Mouse (Mus musculus): Measurements from ENCODE around the gene Pold4. TPM values are rescaled to one million over a fixed set of nuclear protein-coding genes. Genes with fewer than 3 reads are reported as not detected.

Gene Pold4
- polyA plus RNA-seq, 1 experiment, result 96.1 TPM

DNA sequence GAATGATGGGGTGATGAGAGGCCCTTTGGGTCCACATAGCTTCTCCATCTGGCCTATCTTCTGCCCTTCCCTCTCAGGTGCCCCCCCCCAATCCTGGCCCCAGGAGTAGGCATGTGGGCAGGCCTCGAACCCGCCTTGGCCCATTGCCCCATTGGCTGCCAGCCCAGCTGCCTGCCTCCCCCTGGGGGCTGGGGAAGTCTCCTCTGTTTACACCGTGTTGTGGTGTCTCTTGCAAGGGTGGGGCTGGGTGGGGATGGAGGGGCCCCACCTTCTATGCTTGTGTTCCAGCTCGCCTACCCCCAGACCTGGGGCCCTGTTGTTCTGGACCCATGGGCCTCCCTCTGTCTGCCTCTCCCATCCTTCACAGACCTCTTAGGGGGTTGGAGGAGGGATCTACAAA lies 11.3 kb upstream of the Pold4 start:
- DNase-seq, result no peak
- WGBS, result 44% methylated on average over 4 of the region's 4 CpGs
- TF ChIP-seq CTCF (conservative IDR thresholded peaks at IDR 0.05; ENCODE audit: insufficient read depth, insufficient read length, low read depth, low read length) (no peak), POLR2A (IDR thresholded peaks at IDR 0.05; ENCODE audit: low read depth, low read length) (no peak)
- H3K27ac ChIP-seq (ENCODE audit: insufficient read depth, low read depth, low read length), result no peak overlapping the region
- H3K4me3 ChIP-seq (ENCODE audit: insufficient read depth, low read depth, low read length), result no peak overlapping the region
- H3K4me1 ChIP-seq (ENCODE audit: control insufficient read depth, insufficient read depth, low read length), result peaks cover 6% of the 10 kb centered on the region
- no peaks in the 10 kb centered on the region for H3K27me3 ChIP-seq (replicated peaks; ENCODE audit: control insufficient read depth, insufficient read depth, low read length)
- no peaks in the 10 kb centered on the region for H3K36me3 ChIP-seq (ENCODE audit: control insufficient read depth, insufficient read depth, low read length)

DNA sequence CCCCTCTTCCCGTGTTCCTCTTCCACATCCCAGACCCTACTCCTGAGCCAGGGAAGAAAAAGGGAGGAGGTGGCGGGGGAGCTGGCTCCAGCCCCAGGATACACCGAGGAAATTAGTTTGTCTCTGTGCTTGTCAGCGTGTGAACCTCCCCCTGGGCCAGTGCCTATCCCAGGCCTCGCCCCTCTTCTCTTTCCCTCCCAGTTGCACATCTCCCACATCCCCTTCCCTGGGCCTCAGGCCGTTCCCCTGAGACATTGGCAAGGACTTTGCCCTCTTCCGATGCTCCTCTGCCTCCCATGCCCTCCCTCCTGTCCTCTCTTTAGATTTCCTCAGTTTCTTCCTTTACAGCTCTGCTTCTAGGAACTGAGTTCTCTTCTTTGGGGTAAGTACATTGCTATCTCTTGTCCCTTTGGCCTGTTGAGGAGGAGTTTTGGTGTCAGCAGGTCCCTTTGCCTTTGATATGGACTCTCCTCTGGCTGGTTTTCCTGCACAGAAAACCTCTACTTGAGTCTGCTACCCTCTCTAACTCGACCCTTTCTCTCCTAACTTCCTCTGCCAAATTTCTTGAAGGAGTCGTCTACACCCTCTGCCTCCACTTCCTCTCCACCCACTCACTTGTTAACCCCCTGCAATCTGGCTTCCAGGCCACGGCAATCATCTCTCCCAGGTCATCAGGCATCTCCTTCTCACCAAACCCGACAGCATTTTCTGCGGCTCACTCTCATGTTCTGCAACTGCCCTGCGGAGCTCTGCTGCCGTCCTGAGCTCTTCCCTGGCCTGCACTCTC lies 10.5 kb upstream of the Pold4 start:
- 44% methylated on average over 14 of the region's 14 CpGs for WGBS
- Histone ChIP-seq H3K27me3 (replicated peaks; ENCODE audit: control insufficient read depth, insufficient read depth, low read length) (no peaks in the 10 kb centered on the region), H3K4me1 (ENCODE audit: control insufficient read depth, insufficient read depth, low read length) (peaks cover 6% of the 10 kb centered on the region), H3K27ac (ENCODE audit: insufficient read depth, low read depth, low read length) (peak overlapping the region; percentile 36), H3K4me3 (ENCODE audit: insufficient read depth, low read depth, low read length) (no peak overlapping the region), H3K36me3 (ENCODE audit: control insufficient read depth, insufficient read depth, low read length) (no peaks in the 10 kb centered on the region)
- peak; percentile 68 for DNase-seq
- TF ChIP-seq CTCF (conservative IDR thresholded peaks at IDR 0.05; ENCODE audit: insufficient read depth, insufficient read length, low read depth, low read length), result no peak
- TF ChIP-seq POLR2A (IDR thresholded peaks at IDR 0.05; ENCODE audit: low read depth, low read length), result no peak

DNA sequence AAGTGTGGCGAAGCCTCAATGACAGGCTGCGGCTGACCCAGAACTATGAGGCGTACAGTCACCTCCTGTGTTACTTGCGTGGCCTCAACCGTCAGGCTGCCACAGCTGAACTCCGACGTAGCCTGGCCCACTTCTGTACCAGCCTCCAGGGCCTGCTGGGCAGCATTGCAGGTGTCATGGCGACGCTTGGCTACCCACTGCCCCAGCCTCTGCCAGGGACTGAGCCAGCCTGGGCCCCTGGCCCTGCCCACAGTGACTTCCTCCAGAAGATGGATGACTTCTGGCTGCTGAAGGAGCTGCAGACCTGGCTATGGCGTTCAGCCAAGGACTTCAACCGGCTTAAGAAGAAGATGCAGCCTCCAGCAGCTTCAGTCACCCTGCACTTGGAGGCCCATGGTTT lies 9.5 kb upstream of the Pold4 start:
- peak; percentile 82 for DNase-seq
- Histone ChIP-seq H3K4me1 (ENCODE audit: control insufficient read depth, insufficient read depth, low read length) (peaks cover 6% of the 10 kb centered on the region), H3K36me3 (ENCODE audit: control insufficient read depth, insufficient read depth, low read length) (no peaks in the 10 kb centered on the region), H3K27me3 (replicated peaks; ENCODE audit: control insufficient read depth, insufficient read depth, low read length) (no peaks in the 10 kb centered on the region), H3K27ac (ENCODE audit: insufficient read depth, low read depth, low read length) (0 out of 2 replicates have a peak overlapping the region, but pooled peaks have one; percentile 11), H3K4me3 (ENCODE audit: insufficient read depth, low read depth, low read length) (no peak overlapping the region)
- TF ChIP-seq POLR2A (IDR thresholded peaks at IDR 0.05; ENCODE audit: low read depth, low read length), result no peak
- WGBS, result 43% methylated on average over 11 of the region's 11 CpGs

DNA sequence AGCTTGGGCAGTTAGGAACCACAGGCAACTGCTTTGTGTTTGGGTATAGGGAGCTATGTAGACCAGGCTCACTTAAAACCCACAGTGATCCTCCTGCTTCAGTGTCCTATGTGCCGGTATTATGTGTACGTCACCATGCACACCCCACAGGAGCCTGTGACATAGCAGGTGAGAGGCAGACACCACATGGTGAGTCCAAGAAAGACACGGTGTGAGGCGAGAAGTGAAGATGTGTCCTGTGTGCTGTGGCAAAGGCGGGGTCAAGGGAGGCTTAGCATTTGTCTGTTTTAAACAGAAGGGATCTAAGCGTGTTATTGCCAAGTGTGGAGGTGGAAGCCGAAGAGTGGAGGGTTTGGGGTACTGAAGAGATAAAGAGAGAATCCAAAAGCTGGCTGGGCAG lies 4.9 kb upstream of the Pold4 start:
- DNase-seq, result no peak
- no peak for TF ChIP-seq POLR2A (IDR thresholded peaks at IDR 0.05; ENCODE audit: low read depth, low read length)
- no peak for TF ChIP-seq CTCF (conservative IDR thresholded peaks at IDR 0.05; ENCODE audit: insufficient read depth, insufficient read length, low read depth, low read length)
- Histone ChIP-seq H3K27me3 (replicated peaks; ENCODE audit: control insufficient read depth, insufficient read depth, low read length) (no peaks in the 10 kb centered on the region), H3K4me1 (ENCODE audit: control insufficient read depth, insufficient read depth, low read length) (peaks cover 8% of the 10 kb centered on the region), H3K36me3 (ENCODE audit: control insufficient read depth, insufficient read depth, low read length) (no peaks in the 10 kb centered on the region), H3K27ac (ENCODE audit: insufficient read depth, low read depth, low read length) (no peak overlapping the region), H3K4me3 (ENCODE audit: insufficient read depth, low read depth, low read length) (no peak overlapping the region)
- WGBS, result 92% methylated on average over 7 of the region's 7 CpGs

DNA sequence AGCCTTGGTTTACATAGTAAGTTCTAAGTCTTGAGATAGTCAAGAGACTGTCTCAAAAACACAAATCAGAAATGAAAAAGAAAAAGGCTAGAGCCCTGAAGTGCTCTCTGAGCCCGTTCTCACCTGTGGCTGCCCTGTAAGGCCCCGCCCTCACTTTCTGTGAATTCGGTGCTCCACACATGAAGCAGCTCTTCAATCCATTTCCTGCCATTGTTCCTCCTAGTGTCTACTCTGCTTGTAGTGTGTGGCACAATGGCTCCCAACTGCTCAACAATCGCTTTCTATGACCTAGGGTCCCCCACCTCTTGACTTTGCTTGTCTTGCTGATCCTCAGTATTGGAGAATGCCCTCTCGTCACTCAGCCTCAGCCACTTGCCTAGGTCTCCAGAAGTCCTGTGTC lies 4.3 kb upstream of the Pold4 start:
- WGBS, result 81% methylated on average over 5 of the region's 5 CpGs
- Histone ChIP-seq H3K4me1 (ENCODE audit: control insufficient read depth, insufficient read depth, low read length) (peaks cover 11% of the 10 kb centered on the region), H3K36me3 (ENCODE audit: control insufficient read depth, insufficient read depth, low read length) (no peaks in the 10 kb centered on the region), H3K27me3 (replicated peaks; ENCODE audit: control insufficient read depth, insufficient read depth, low read length) (no peaks in the 10 kb centered on the region), H3K4me3 (ENCODE audit: insufficient read depth, low read depth, low read length) (no peak overlapping the region), H3K27ac (ENCODE audit: insufficient read depth, low read depth, low read length) (no peak overlapping the region)
- no peak for TF ChIP-seq CTCF (conservative IDR thresholded peaks at IDR 0.05; ENCODE audit: insufficient read depth, insufficient read length, low read depth, low read length)
- no peak for TF ChIP-seq POLR2A (IDR thresholded peaks at IDR 0.05; ENCODE audit: low read depth, low read length)
- no peak for DNase-seq

DNA sequence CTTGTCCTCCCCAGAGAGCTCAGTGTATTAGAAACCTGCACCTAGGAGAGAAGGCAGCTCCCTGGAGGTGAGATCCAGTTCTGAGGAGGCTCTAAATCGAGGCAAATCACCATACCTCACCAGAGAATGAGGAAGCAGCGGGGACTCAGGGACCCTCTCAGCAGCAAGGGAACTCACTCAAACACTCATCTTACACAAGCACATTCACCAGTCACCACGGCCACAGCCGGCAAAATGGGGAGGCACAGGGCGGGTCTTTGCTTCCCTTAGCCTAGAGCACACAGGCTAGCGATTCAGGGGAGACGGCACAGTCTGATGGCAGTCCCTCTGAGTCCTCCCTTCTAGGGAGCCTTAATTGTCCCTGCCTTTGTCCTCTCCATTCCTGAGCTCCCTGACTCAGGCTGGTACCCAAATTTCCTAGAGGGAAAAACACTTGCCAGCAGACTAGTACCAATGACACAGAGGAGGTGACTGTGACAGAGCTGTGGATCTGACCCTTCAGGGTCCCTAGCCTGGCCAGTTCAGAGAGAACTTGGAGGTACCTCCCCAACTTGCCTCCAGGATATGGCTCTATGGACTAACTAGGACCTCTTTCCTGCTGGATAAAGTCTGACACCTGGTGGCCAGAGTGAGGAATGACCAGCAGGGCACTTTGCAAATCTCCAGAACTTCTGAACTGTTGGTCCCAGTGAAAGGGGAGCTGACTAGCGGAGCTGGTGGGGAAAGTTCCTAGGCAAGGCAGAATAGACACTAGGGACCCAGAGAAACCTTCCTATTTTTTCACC lies 3.6 kb upstream of the Pold4 start:
- peak; percentile 84 for DNase-seq

DNA sequence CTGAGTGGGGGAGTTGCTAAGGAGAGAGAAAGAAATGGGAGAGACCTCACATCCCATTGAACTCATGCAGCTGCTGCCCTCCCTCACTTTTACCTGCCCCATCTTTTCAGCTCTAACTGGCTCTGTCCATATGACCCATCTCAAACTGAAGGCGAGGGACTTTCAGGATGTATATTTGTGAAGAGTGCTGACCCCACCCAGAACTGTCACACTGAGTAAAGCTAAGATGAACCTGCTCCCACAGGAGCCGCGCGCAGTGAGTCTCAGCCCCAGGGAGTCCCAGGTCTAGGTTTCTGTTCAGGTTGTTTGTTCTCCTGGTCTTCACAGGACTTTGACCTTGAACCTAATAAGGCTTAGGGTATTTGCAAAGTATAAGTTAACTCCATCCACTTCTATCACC lies 2.8 kb upstream of the Pold4 start:
- 68% methylated on average over 4 of the region's 4 CpGs for WGBS
- Histone ChIP-seq H3K36me3 (ENCODE audit: control insufficient read depth, insufficient read depth, low read length) (no peaks in the 10 kb centered on the region), H3K27ac (ENCODE audit: insufficient read depth, low read depth, low read length) (no peak overlapping the region), H3K4me3 (ENCODE audit: insufficient read depth, low read depth, low read length) (no peak overlapping the region), H3K27me3 (replicated peaks; ENCODE audit: control insufficient read depth, insufficient read depth, low read length) (no peaks in the 10 kb centered on the region), H3K4me1 (ENCODE audit: control insufficient read depth, insufficient read depth, low read length) (peaks cover 11% of the 10 kb centered on the region)
- no peak for DNase-seq
- TF ChIP-seq CTCF (conservative IDR thresholded peaks at IDR 0.05; ENCODE audit: insufficient read depth, insufficient read length, low read depth, low read length) (no peak), POLR2A (IDR thresholded peaks at IDR 0.05; ENCODE audit: low read depth, low read length) (no peak)

More for the DNA sequence above, 3.6 kb upstream of the Pold4 start:
- TF ChIP-seq CTCF (conservative IDR thresholded peaks at IDR 0.05; ENCODE audit: insufficient read depth, insufficient read length, low read depth, low read length), result peak; percentile 95
- no peak for TF ChIP-seq POLR2A (IDR thresholded peaks at IDR 0.05; ENCODE audit: low read depth, low read length)
- H3K4me3 ChIP-seq (ENCODE audit: insufficient read depth, low read depth, low read length), result no peak overlapping the region
- H3K27me3 ChIP-seq (replicated peaks; ENCODE audit: control insufficient read depth, insufficient read depth, low read length), result no peaks in the 10 kb centered on the region
- WGBS, result 35% methylated on average over 8 of the region's 8 CpGs
- H3K36me3 ChIP-seq (ENCODE audit: control insufficient read depth, insufficient read depth, low read length), result no peaks in the 10 kb centered on the region
- no peak overlapping the region for H3K27ac ChIP-seq (ENCODE audit: insufficient read depth, low read depth, low read length)
- H3K4me1 ChIP-seq (ENCODE audit: control insufficient read depth, insufficient read depth, low read length), result peaks cover 11% of the 10 kb centered on the region
